Mouse (Mus musculus): ENCODE measurements at regions not wholly inside any gene's neighbourhood (a gene's known extent, or its start where the extent isn't known, plus 50 kb on each side); places are given as distances from the start of the nearest gene placed in this dataset.

- H3K4me2 ChIP-seq = no peak overlapping the region
- H3K27ac ChIP-seq = no peak overlapping the region
- H3K36me3 ChIP-seq (replicated peaks) = no peaks in the 10 kb centered on the region
- no peak for ATAC-seq (replicated peaks)
- no peak overlapping the region for H3K9ac ChIP-seq
- no peaks in the 10 kb centered on the region for H3K9me3 ChIP-seq
- H3K4me1 ChIP-seq = no peaks in the 10 kb centered on the region
- no peaks in the 10 kb centered on the region for H3K27me3 ChIP-seq (replicated peaks)
- H3K4me3 ChIP-seq = no peak overlapping the region
- WGBS = 21% methylated on average over 4 of the region's 4 CpGs
Observed at GRCm38 (mm10) chr8:53749263-53749662, 110.4 kb upstream of the Neil3 start.

- Histone ChIP-seq H3K27me3 (replicated peaks) (no peaks in the 10 kb centered on the region), H3K4me3 (no peak overlapping the region), H3K9me3 (no peaks in the 10 kb centered on the region), H3K4me1 (no peaks in the 10 kb centered on the region), H3K9ac (no peak overlapping the region), H3K4me2 (no peak overlapping the region), H3K36me3 (replicated peaks) (no peaks in the 10 kb centered on the region), H3K27ac (no peak overlapping the region)
- ATAC-seq (replicated peaks) = no peak
Observed at GRCm38 (mm10) chr8:53769211-53769610, 130.3 kb upstream of the Neil3 start.

- H3K4me3 ChIP-seq = no peak overlapping the region
- H3K4me1 ChIP-seq = no peaks in the 10 kb centered on the region
- H3K27me3 ChIP-seq (replicated peaks) = no peaks in the 10 kb centered on the region
- H3K36me3 ChIP-seq (replicated peaks) = no peaks in the 10 kb centered on the region
- H3K9ac ChIP-seq = no peak overlapping the region
- no peak overlapping the region for H3K27ac ChIP-seq
- no peak for ATAC-seq (replicated peaks)
- no peaks in the 10 kb centered on the region for H3K9me3 ChIP-seq
- no peak overlapping the region for H3K4me2 ChIP-seq
Observed at GRCm38 (mm10) chr8:53775511-53775910, 136.6 kb upstream of the Neil3 start.

DNA sequence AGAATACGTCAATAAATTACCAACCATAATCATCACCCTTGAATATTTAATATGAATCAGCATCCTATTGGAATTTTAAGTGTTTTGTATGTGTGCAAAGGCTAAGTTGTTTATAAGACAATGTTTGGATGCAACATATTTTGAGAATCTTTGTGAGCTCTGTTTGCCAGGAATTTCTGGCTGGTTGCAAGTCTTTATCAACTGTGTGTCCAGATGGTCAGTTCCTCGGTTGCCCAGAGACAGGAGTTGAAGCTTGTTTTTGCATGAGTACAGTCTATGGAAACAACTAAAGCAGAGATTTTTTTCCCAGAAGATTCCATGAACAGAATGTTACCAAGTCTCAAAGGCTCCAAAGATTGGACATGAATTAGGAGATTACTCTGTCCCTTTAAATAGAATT is 142.0 kb upstream of the Neil3 start:
- Histone ChIP-seq H3K36me3 (replicated peaks) (no peaks in the 10 kb centered on the region), H3K9ac (no peak overlapping the region), H3K27ac (no peak overlapping the region), H3K4me2 (no peak overlapping the region), H3K9me3 (no peaks in the 10 kb centered on the region), H3K27me3 (replicated peaks) (no peaks in the 10 kb centered on the region), H3K4me1 (no peaks in the 10 kb centered on the region), H3K4me3 (no peak overlapping the region)
- ATAC-seq (replicated peaks) = no peak
- WGBS = 82% methylated on average over 2 of the region's 2 CpGs

GRCm38 (mm10) chr8:53781885-53782284 is 143.0 kb upstream of the Neil3 start:
- WGBS = 80% methylated on average over 4 of the region's 4 CpGs
- Histone ChIP-seq H3K27me3 (replicated peaks) (no peaks in the 10 kb centered on the region), H3K4me1 (no peaks in the 10 kb centered on the region), H3K4me2 (no peak overlapping the region), H3K9ac (no peak overlapping the region), H3K36me3 (replicated peaks) (no peaks in the 10 kb centered on the region), H3K4me3 (no peak overlapping the region), H3K9me3 (no peaks in the 10 kb centered on the region), H3K27ac (no peak overlapping the region)
- no peak for ATAC-seq (replicated peaks)

- Histone ChIP-seq H3K27ac (no peak overlapping the region), H3K4me3 (no peak overlapping the region), H3K9me3 (no peaks in the 10 kb centered on the region), H3K4me2 (no peak overlapping the region), H3K36me3 (replicated peaks) (no peaks in the 10 kb centered on the region), H3K9ac (no peak overlapping the region), H3K27me3 (replicated peaks) (no peaks in the 10 kb centered on the region), H3K4me1 (no peaks in the 10 kb centered on the region)
- ATAC-seq (replicated peaks) = no peak
- WGBS = 94% methylated on average over 1 of the region's 1 CpGs
Observed at GRCm38 (mm10) chr8:53788202-53788601, 149.3 kb upstream of the Neil3 start.

DNA sequence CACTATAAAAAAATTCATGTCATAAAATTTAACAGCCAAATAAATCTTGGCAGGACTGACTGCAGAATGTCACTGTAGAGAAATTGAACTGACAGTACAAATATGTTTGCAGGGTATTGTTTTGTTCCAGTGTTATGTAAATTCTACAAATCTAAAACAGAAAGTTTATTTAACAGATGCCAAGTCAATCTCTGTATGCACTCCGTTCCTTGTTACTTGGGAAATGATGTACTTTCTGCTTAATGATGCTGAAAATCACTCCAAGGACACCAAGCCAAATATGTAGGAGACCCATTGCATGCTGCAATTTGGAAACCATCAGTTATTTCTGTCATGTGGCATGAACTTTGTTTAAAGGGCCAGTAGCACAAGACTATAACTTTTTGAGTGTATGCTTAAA is 182.3 kb upstream of the Neil3 start:
- Histone ChIP-seq H3K9ac (no peak overlapping the region), H3K27ac (no peak overlapping the region), H3K4me3 (no peak overlapping the region), H3K9me3 (no peaks in the 10 kb centered on the region), H3K36me3 (replicated peaks) (no peaks in the 10 kb centered on the region), H3K4me2 (no peak overlapping the region), H3K27me3 (replicated peaks) (no peaks in the 10 kb centered on the region), H3K4me1 (no peaks in the 10 kb centered on the region)
- 59% methylated on average over 1 of the region's 1 CpGs for WGBS
- no peak for ATAC-seq (replicated peaks)

DNA sequence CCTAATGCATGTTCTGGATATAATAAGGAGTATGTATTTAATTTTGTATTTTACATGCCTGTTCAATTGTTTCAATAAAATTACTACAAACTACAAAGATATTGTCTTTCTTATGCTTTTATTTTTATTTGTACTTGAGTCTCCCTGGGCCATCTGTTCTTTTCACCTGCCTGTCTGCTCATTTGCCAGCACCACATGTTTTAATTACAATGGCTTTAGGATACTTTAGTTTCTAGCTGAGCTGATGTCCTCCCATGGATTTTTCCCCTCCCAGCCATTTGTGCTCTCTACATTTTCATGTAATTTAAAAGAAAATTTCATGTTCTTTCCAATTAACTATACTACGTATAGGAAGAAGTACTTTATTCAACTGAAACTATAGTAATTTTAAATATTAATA is 188.5 kb upstream of the Neil3 start:
- no peak for ATAC-seq (replicated peaks)
- 89% methylated on average over 1 of the region's 1 CpGs for WGBS

GRCm38 (mm10) chr8:53847821-53848220 is 209.0 kb upstream of the Neil3 start:
- no peak for ATAC-seq (replicated peaks)
- no peaks in the 10 kb centered on the region for H3K27me3 ChIP-seq (replicated peaks)
- no peak overlapping the region for H3K27ac ChIP-seq
- H3K9ac ChIP-seq = no peak overlapping the region
- no peak overlapping the region for H3K4me3 ChIP-seq
- no peaks in the 10 kb centered on the region for H3K4me1 ChIP-seq
- H3K36me3 ChIP-seq (replicated peaks) = no peaks in the 10 kb centered on the region
- H3K4me2 ChIP-seq = no peak overlapping the region
- no peaks in the 10 kb centered on the region for H3K9me3 ChIP-seq

More for the DNA sequence above, 188.5 kb upstream of the Neil3 start:
- no peaks in the 10 kb centered on the region for H3K4me1 ChIP-seq
- no peak overlapping the region for H3K9ac ChIP-seq
- H3K4me2 ChIP-seq = no peak overlapping the region
- no peaks in the 10 kb centered on the region for H3K36me3 ChIP-seq (replicated peaks)
- H3K9me3 ChIP-seq = no peaks in the 10 kb centered on the region
- no peak overlapping the region for H3K4me3 ChIP-seq
- no peak overlapping the region for H3K27ac ChIP-seq
- H3K27me3 ChIP-seq (replicated peaks) = no peaks in the 10 kb centered on the region

- H3K36me3 ChIP-seq (replicated peaks) = no peaks in the 10 kb centered on the region
- no peak overlapping the region for H3K4me3 ChIP-seq
- no peaks in the 10 kb centered on the region for H3K27me3 ChIP-seq (replicated peaks)
- H3K4me2 ChIP-seq = no peak overlapping the region
- WGBS = 65% methylated on average over 1 of the region's 1 CpGs
- H3K9ac ChIP-seq = no peak overlapping the region
- no peaks in the 10 kb centered on the region for H3K4me1 ChIP-seq
- no peak overlapping the region for H3K27ac ChIP-seq
- ATAC-seq (replicated peaks) = no peak
- no peaks in the 10 kb centered on the region for H3K9me3 ChIP-seq
Observed at GRCm38 (mm10) chr8:53868567-53868966, 208.8 kb upstream of the Vegfc start.

GRCm38 (mm10) chr8:53869997-53870596 is 207.3 kb upstream of the Vegfc start:
- no peak overlapping the region for H3K9ac ChIP-seq
- no peak overlapping the region for H3K27ac ChIP-seq
- H3K4me2 ChIP-seq = no peak overlapping the region
- no peak overlapping the region for H3K4me3 ChIP-seq
- H3K4me1 ChIP-seq = no peaks in the 10 kb centered on the region
- no peaks in the 10 kb centered on the region for H3K36me3 ChIP-seq (replicated peaks)
- 64% methylated on average over 8 of the region's 8 CpGs for WGBS
- H3K9me3 ChIP-seq = no peaks in the 10 kb centered on the region
- no peaks in the 10 kb centered on the region for H3K27me3 ChIP-seq (replicated peaks)
- no peak for ATAC-seq (replicated peaks)

GRCm38 (mm10) chr8:53872033-53872619 is 205.3 kb upstream of the Vegfc start:
- whole genome bisulfite sequencing = 28% methylated on average over 4 of the region's 4 CpGs
- Histone ChIP-seq H3K4me3 (no peak overlapping the region), H3K36me3 (replicated peaks) (no peaks in the 10 kb centered on the region), H3K9ac (no peak overlapping the region), H3K27me3 (replicated peaks) (no peaks in the 10 kb centered on the region), H3K4me1 (no peaks in the 10 kb centered on the region), H3K9me3 (no peaks in the 10 kb centered on the region), H3K27ac (no peak overlapping the region), H3K4me2 (no peak overlapping the region)
- ATAC-seq (replicated peaks) = peak; percentile 39; the same call in 1 of the 2 replicates

GRCm38 (mm10) chr8:53878846-53879245 is 198.6 kb upstream of the Vegfc start:
- no peak for ATAC-seq (replicated peaks)
- Histone ChIP-seq H3K36me3 (replicated peaks) (no peaks in the 10 kb centered on the region), H3K4me2 (no peak overlapping the region), H3K4me3 (no peak overlapping the region), H3K27ac (no peak overlapping the region), H3K9ac (no peak overlapping the region), H3K4me1 (no peaks in the 10 kb centered on the region), H3K9me3 (no peaks in the 10 kb centered on the region), H3K27me3 (replicated peaks) (no peaks in the 10 kb centered on the region)
- 89% methylated on average over 7 of the region's 7 CpGs for WGBS
